Mouse (Mus musculus) spleen, adult 2 months (tissue): ENCODE results near the gene Cd3d.
"Not testable (repeated sequence)": the region's sequence is repeated elsewhere in the genome, so short reads cannot be mapped to it uniquely, and the experiment has no call there.

Experiments
- CTCF ChIP-seq: fragments of 200-500 bp; IDR thresholded peaks from 2 replicates; pipeline ENCODE4 v1.5.1; 2011; ENCODE audit warnings: mild to moderate bottlenecking, inconsistent platforms; ENCODE audit not compliant: insufficient read depth, insufficient read length, insufficient replicate concordance; ENCODE audit errors: extremely low read depth
- POLR2A ChIP-seq: fragments of 200-500 bp; IDR thresholded peaks from 2 replicates; pipeline ENCODE4 v1.6.1; 2011; ENCODE audit warnings: low read depth, low read length, inconsistent platforms

GRCm38 (mm10) chr9:44967763-44968162, 13.8 kb upstream of the Cd3d start:
- TF ChIP-seq CTCF, POLR2A: not testable (repeated sequence)
